Mouse (Mus musculus) thymus, adult 2 months (tissue): Measurements from ENCODE around the gene Sh3pxd2a.

Experiments
- CTCF ChIP-seq: fragments of 200-500 bp; IDR thresholded peaks from 2 replicates; pipeline ENCODE4 v1.5.1; 2012; ENCODE audit warnings: mild to moderate bottlenecking, control low read depth, low read length, moderate library complexity, borderline replicate concordance; ENCODE audit not compliant: control insufficient read depth, poor library complexity, insufficient read depth; ENCODE audit errors: extremely low read depth
- POLR2A ChIP-seq: fragments of 200-500 bp; IDR thresholded peaks from 2 replicates; pipeline ENCODE4 v1.6.1; 2012; ENCODE audit warnings: mild to moderate bottlenecking, low read length, control low read depth, moderate library complexity; ENCODE audit not compliant: control insufficient read depth, poor library complexity, insufficient read depth; ENCODE audit errors: extremely low read depth

GRCm38 (mm10) chr19:47230682-47231081 lies 233.5 kb downstream of the Sh3pxd2a start:
- TF ChIP-seq POLR2A (no peak), CTCF (no peak)
